32 mouse cellular contexts compared by ENCODE assay signal in the genomic region with DNA sequence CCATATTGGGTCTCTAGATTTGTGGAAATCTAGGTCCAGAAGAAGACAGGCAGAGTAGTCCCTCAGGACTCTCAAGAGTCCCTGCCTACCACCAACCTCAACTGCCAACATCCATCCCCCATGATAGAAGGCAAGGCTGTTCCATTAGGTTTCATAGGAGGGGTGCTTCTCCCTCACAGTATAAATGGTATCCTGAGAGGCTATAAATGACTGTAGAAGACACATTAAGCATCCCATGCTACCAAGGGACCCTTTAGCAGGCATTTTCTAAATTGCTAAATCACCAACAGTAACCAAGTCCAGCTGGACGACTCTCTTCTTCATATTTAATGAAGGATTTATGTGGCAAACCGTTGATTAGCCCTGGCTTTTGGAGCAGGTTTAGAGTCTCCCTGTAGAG.
"Had no signal": no experiment of that assay in that cellular context is flagged by ENCODE, and none has a peak within 500 bp of the region (broad histone marks: within the 10 kb centered on the region; RNA-seq: fewer than 3 reads in every experiment).

No protein-coding gene starts in this region.

- DNase-seq: left cerebral cortex, postnatal 4 days; liver; liver, embryonic 13.5 days; liver, postnatal 0 days; lung, adult 18-20 months; lung, adult 2 months; lung, embryonic 14.5 days; lung, postnatal 10 days; lung, postnatal 14 days; lung, postnatal 36 days; lung, postnatal 4 days; midbrain, embryonic 14.5 days had no signal

- H3K4me1 ChIP-seq: limb, embryonic 10.5 days; limb, embryonic 12.5 days; limb, embryonic 13.5 days; limb, embryonic 15.5 days; liver, embryonic 15.5 days; lung, embryonic 15.5 days; midbrain, embryonic 10.5 days; midbrain, embryonic 12.5 days; midbrain, embryonic 13.5 days; midbrain, embryonic 15.5 days had no signal

- H3K9ac ChIP-seq: limb, embryonic 12.5 days; limb, embryonic 13.5 days; limb, embryonic 15.5 days; liver, embryonic 12.5 days; liver, embryonic 13.5 days; liver, embryonic 14.5 days; liver, embryonic 15.5 days; liver, postnatal 0 days; lung, embryonic 14.5 days; lung, embryonic 15.5 days; midbrain, embryonic 12.5 days; midbrain, embryonic 13.5 days; midbrain, embryonic 15.5 days had no signal

- H3K9me3 ChIP-seq: limb, embryonic 10.5 days; limb, embryonic 12.5 days; limb, embryonic 13.5 days; limb, embryonic 15.5 days; liver, embryonic 12.5 days; liver, embryonic 13.5 days; liver, embryonic 15.5 days; lung, embryonic 15.5 days; megakaryocyte, embryonic 14.5 days; midbrain, embryonic 10.5 days; midbrain, embryonic 12.5 days; midbrain, embryonic 13.5 days; midbrain, embryonic 15.5 days had no signal

- H3K4me3 ChIP-seq: left cerebral cortex, adult 2 months; limb, embryonic 10.5 days; limb, embryonic 12.5 days; limb, embryonic 13.5 days; limb, embryonic 15.5 days; liver, embryonic 12.5 days; liver, embryonic 13.5 days; liver, embryonic 15.5 days; lung, embryonic 15.5 days; megakaryocyte, embryonic 14.5 days; midbrain, embryonic 10.5 days; midbrain, embryonic 12.5 days; midbrain, embryonic 13.5 days; midbrain, embryonic 15.5 days; myocyte had no signal

- H3K4me2 ChIP-seq: limb, embryonic 12.5 days; limb, embryonic 13.5 days; limb, embryonic 15.5 days; liver, embryonic 11.5 days; liver, embryonic 12.5 days; liver, embryonic 13.5 days; liver, embryonic 15.5 days; lung, embryonic 14.5 days; lung, embryonic 15.5 days; midbrain, embryonic 11.5 days; midbrain, embryonic 12.5 days; midbrain, embryonic 13.5 days; midbrain, embryonic 15.5 days had no signal

- H3K27me3 ChIP-seq: limb, embryonic 12.5 days; limb, embryonic 13.5 days; limb, embryonic 15.5 days; liver, embryonic 12.5 days; liver, embryonic 13.5 days; liver, embryonic 15.5 days; lung, embryonic 15.5 days; megakaryocyte, embryonic 14.5 days; midbrain, embryonic 12.5 days; midbrain, embryonic 13.5 days; midbrain, embryonic 15.5 days had no signal

- ATAC-seq: liver, embryonic 12.5 days; liver, postnatal 0 days; lung, postnatal 0 days; midbrain, embryonic 13.5 days; midbrain, embryonic 15.5 days; midbrain, embryonic 16.5 days had no signal

- H3K36me3 ChIP-seq: limb, embryonic 10.5 days; limb, embryonic 12.5 days; limb, embryonic 13.5 days; limb, embryonic 15.5 days; liver, embryonic 12.5 days; liver, embryonic 13.5 days; liver, embryonic 15.5 days; lung, embryonic 15.5 days; midbrain, embryonic 10.5 days; midbrain, embryonic 12.5 days; midbrain, embryonic 13.5 days; midbrain, embryonic 15.5 days had no signal

- H3K27ac ChIP-seq: left cerebral cortex, adult 2 months; limb, embryonic 10.5 days; limb, embryonic 12.5 days; limb, embryonic 13.5 days; limb, embryonic 15.5 days; liver, embryonic 12.5 days; liver, embryonic 13.5 days; liver, embryonic 14.5 days; liver, embryonic 15.5 days; lung, embryonic 15.5 days; macrophage; midbrain, embryonic 10.5 days; midbrain, embryonic 12.5 days; midbrain, embryonic 13.5 days; midbrain, embryonic 15.5 days had no signal
